Mouse (Mus musculus) heart, embryonic 13.5 days (tissue): ENCODE results near the gene Actg1. TPM values are rescaled to one million over a fixed set of nuclear protein-coding genes. Genes with fewer than 3 reads are reported as not detected.

ENCODE experiments used
- ATAC-seq: fragments of 200-750 bp; cut with Nextera tagmentation; 2 replicates; pipeline ENCODE4 v1.8.0; 2017; ENCODE audit warnings: moderate TSS enrichment; ENCODE audit not compliant: insufficient number of reproducible peaks, low FRiP score, low TSS enrichment; ENCODE audit errors: extremely low read depth
- H3K27ac ChIP-seq: fragments of 300-500 bp; sonication (generic); replicated peaks from 2 replicates; pipeline ENCODE4 v1.5.1; 2015; ENCODE audit warnings: moderate library complexity, mild to moderate bottlenecking, inconsistent platforms
- H3K27me3 ChIP-seq: fragments of 300-500 bp; sonication (generic); replicated peaks from 2 replicates; pipeline ENCODE4 v1.6.1; 2015; ENCODE audit warnings: mild to moderate bottlenecking, inconsistent platforms
- H3K36me3 ChIP-seq: fragments of 300-500 bp; sonication (generic); 2 replicates; pipeline ENCODE4 v1.6.1; 2015; ENCODE audit warnings: mild to moderate bottlenecking, inconsistent platforms
- H3K4me1 ChIP-seq: fragments of 300-500 bp; sonication (generic); 2 replicates; pipeline ENCODE4 v1.6.1; 2015; ENCODE audit warnings: inconsistent platforms
- H3K4me2 ChIP-seq: fragments of 300-500 bp; sonication (generic); 2 replicates; pipeline ENCODE4 v1.6.1; 2015; ENCODE audit warnings: inconsistent platforms, mild to moderate bottlenecking, moderate library complexity
- H3K4me3 ChIP-seq: fragments of 300-500 bp; sonication (generic); 2 replicates; pipeline ENCODE4 v1.5.1; 2015; ENCODE audit warnings: moderate library complexity, mild to moderate bottlenecking, inconsistent platforms
- H3K9ac ChIP-seq: fragments of 300-500 bp; sonication (generic); 2 replicates; pipeline ENCODE4 v1.6.1; 2015; ENCODE audit warnings: inconsistent platforms, mild to moderate bottlenecking, moderate library complexity
- H3K9me3 ChIP-seq: fragments of 300-500 bp; sonication (generic); 2 replicates; pipeline ENCODE4 v1.6.1; 2016; ENCODE audit warnings: inconsistent platforms
- WGBS: fragments of 180-500 bp; shearing (Covaris S2); methylation state at CpG from one replicate; pipeline ENCODE4 v1.1.7; 2015; ENCODE audit warnings: mixed read lengths; 5-methylcytosine and 5-hydroxymethylcytosine counted together
- polyA plus RNA-seq: library from polyadenylated mRNA; unstranded; fragments of >200 nt; fragmentation: Nextera tagmentation; extraction: Ambion mirVana; gene quantifications from 2 replicates; pipeline ENCODE4 v1.2.1, GENCODE M21; 2015

The Actg1 gene
- polyA plus RNA-seq, 1 experiment from 2014 or later: 1,290 TPM

- Histone ChIP-seq H3K4me3 (no peak overlapping the region), H3K36me3 (no peaks in the 10 kb centered on the region), H3K4me1 (peaks cover 71% of the 10 kb centered on the region), H3K4me2 (0 out of 2 replicates have a peak overlapping the region, but pooled peaks have one; percentile 21), H3K9me3 (no peaks in the 10 kb centered on the region), H3K27ac (no peak overlapping the region), H3K9ac (no peak overlapping the region; the same call in 1 of the 2 replicates), H3K27me3 (no peaks in the 10 kb centered on the region)
- ATAC-seq: no peak
- 31% methylated on average over 5 of the region's 5 CpGs for WGBS
Measured at GRCm38 (mm10) chr11:120307132-120307413, 41.3 kb downstream of the Actg1 start.

- peak overlapping the region; percentile 83 for H3K9ac ChIP-seq
- H3K27ac ChIP-seq: 0 out of 2 replicates have a peak overlapping the region, but pooled peaks have one; percentile 8
- H3K9me3 ChIP-seq: no peaks in the 10 kb centered on the region
- no peaks in the 10 kb centered on the region for H3K36me3 ChIP-seq
- no peak for ATAC-seq
- WGBS: 61% methylated on average over 12 of the region's 12 CpGs
- H3K27me3 ChIP-seq: no peaks in the 10 kb centered on the region
- peaks cover 72% of the 10 kb centered on the region for H3K4me1 ChIP-seq
- H3K4me2 ChIP-seq: peak overlapping the region; percentile 76
- 0 out of 2 replicates have a peak overlapping the region, but pooled peaks have one; percentile 58 for H3K4me3 ChIP-seq
Measured at GRCm38 (mm10) chr11:120306366-120307131, 41.8 kb downstream of the Actg1 start.

GRCm38 (mm10) chr11:120305535-120306365, 42.6 kb downstream of the Actg1 start:
- Histone ChIP-seq H3K27me3 (no peaks in the 10 kb centered on the region), H3K9ac (peak overlapping the region; percentile 83), H3K4me2 (peak overlapping the region; percentile 76), H3K9me3 (no peaks in the 10 kb centered on the region), H3K4me3 (peak overlapping the region; percentile 58), H3K27ac (peak overlapping the region; percentile 77), H3K36me3 (no peaks in the 10 kb centered on the region), H3K4me1 (peaks cover 68% of the 10 kb centered on the region)
- 15% methylated on average over 15 of the region's 15 CpGs for WGBS
- ATAC-seq: no peak

GRCm38 (mm10) chr11:120304886-120305534, 43.3 kb downstream of the Actg1 start:
- peak; percentile 89 for ATAC-seq
- peak overlapping the region; percentile 85 for H3K27ac ChIP-seq

GRCm38 (mm10) chr11:120304350-120304694, 44.0 kb downstream of the Actg1 start:
- no peaks in the 10 kb centered on the region for H3K36me3 ChIP-seq
- peaks cover 73% of the 10 kb centered on the region for H3K4me1 ChIP-seq
- H3K27ac ChIP-seq: peak overlapping the region; percentile 85
- H3K27me3 ChIP-seq: no peaks in the 10 kb centered on the region
- H3K9ac ChIP-seq: peak overlapping the region; percentile 84
- ATAC-seq: no peak
- no peaks in the 10 kb centered on the region for H3K9me3 ChIP-seq
- WGBS: 42% methylated on average over 5 of the region's 5 CpGs
- H3K4me2 ChIP-seq: peak overlapping the region; percentile 76
- peak overlapping the region; percentile 58; the same call in 1 of the 2 replicates for H3K4me3 ChIP-seq

More at GRCm38 (mm10) chr11:120304886-120305534, 43.3 kb downstream of the Actg1 start:
- H3K4me3 ChIP-seq: peak overlapping the region; percentile 58
- under 1% methylated on average over 53 of the region's 53 CpGs for WGBS
- H3K9ac ChIP-seq: peak overlapping the region; percentile 84
- H3K4me1 ChIP-seq: peaks cover 67% of the 10 kb centered on the region
- H3K9me3 ChIP-seq: no peaks in the 10 kb centered on the region
- no peaks in the 10 kb centered on the region for H3K36me3 ChIP-seq
- no peaks in the 10 kb centered on the region for H3K27me3 ChIP-seq
- H3K4me2 ChIP-seq: peak overlapping the region; percentile 76

GRCm38 (mm10) chr11:120303559-120304349, 44.6 kb downstream of the Actg1 start:
- no peak for ATAC-seq
- Histone ChIP-seq H3K4me2 (peak overlapping the region; percentile 76), H3K4me3 (peak overlapping the region; percentile 58; the same call in 1 of the 2 replicates), H3K36me3 (no peaks in the 10 kb centered on the region), H3K4me1 (peaks cover 76% of the 10 kb centered on the region), H3K27me3 (no peaks in the 10 kb centered on the region), H3K9me3 (no peaks in the 10 kb centered on the region), H3K27ac (0 out of 2 replicates have a peak overlapping the region, but pooled peaks have one; percentile 15), H3K9ac (peak overlapping the region; percentile 84)
- 72% methylated on average over 21 of the region's 21 CpGs for WGBS

- ATAC-seq: no peak
- Histone ChIP-seq H3K27me3 (no peaks in the 10 kb centered on the region), H3K4me1 (peaks cover 72% of the 10 kb centered on the region), H3K9ac (no peak overlapping the region), H3K4me2 (peak overlapping the region; percentile 76; the same call in 1 of the 2 replicates), H3K9me3 (no peaks in the 10 kb centered on the region), H3K36me3 (no peaks in the 10 kb centered on the region), H3K27ac (0 out of 2 replicates have a peak overlapping the region, but pooled peaks have one; percentile 15), H3K4me3 (no peak overlapping the region)
- 84% methylated on average over 9 of the region's 9 CpGs for WGBS
Measured at GRCm38 (mm10) chr11:120303119-120303518, 45.2 kb downstream of the Actg1 start.

GRCm38 (mm10) chr11:120299484-120299883, 48.9 kb downstream of the Actg1 start:
- no peak overlapping the region for H3K27ac ChIP-seq
- peak overlapping the region; percentile 44; the same call in 1 of the 2 replicates for H3K9ac ChIP-seq
- H3K27me3 ChIP-seq: no peaks in the 10 kb centered on the region
- no peaks in the 10 kb centered on the region for H3K36me3 ChIP-seq
- H3K9me3 ChIP-seq: no peaks in the 10 kb centered on the region
- no peak for ATAC-seq
- H3K4me2 ChIP-seq: no peak overlapping the region
- H3K4me1 ChIP-seq: peaks cover 60% of the 10 kb centered on the region
- no peak overlapping the region for H3K4me3 ChIP-seq
- 21% methylated on average over 5 of the region's 5 CpGs for WGBS

- 80% methylated on average over 4 of the region's 4 CpGs for WGBS
- Histone ChIP-seq H3K4me3 (no peak overlapping the region), H3K4me2 (no peak overlapping the region), H3K4me1 (peaks cover 60% of the 10 kb centered on the region), H3K27me3 (no peaks in the 10 kb centered on the region), H3K27ac (no peak overlapping the region), H3K9ac (no peak overlapping the region), H3K36me3 (no peaks in the 10 kb centered on the region), H3K9me3 (no peaks in the 10 kb centered on the region)
- ATAC-seq: no peak
Measured at GRCm38 (mm10) chr11:120298441-120299141, 49.8 kb downstream of the Actg1 start.

GRCm38 (mm10) chr11:120297767-120298166, 50.6 kb downstream of the Actg1 start:
- Histone ChIP-seq H3K36me3 (no peaks in the 10 kb centered on the region), H3K4me1 (peaks cover 60% of the 10 kb centered on the region), H3K4me3 (no peak overlapping the region), H3K9me3 (no peaks in the 10 kb centered on the region), H3K9ac (no peak overlapping the region), H3K4me2 (no peak overlapping the region), H3K27ac (no peak overlapping the region), H3K27me3 (no peaks in the 10 kb centered on the region)
- 72% methylated on average over 7 of the region's 7 CpGs for WGBS
- ATAC-seq: no peak
